Mouse (Mus musculus): ENCODE results near the gene Itga2.

Gene Itga2

GRCm38 (mm10) chr13:114931775-114932294 lies at the start of gene Itga2:
Itga2 (minus strand) TSS chr13:114932100.
- peak; percentile 25 for DNase-seq (ENCODE audit: low spot score)

GRCm38 (mm10) chr13:114980831-114981419 lies 49.0 kb upstream of the Itga2 start:
- no peak for DNase-seq (ENCODE audit: low spot score)

GRCm38 (mm10) chr13:114974484-114975042 lies 42.7 kb upstream of the Itga2 start:
- DNase-seq (ENCODE audit: low spot score) = no peak

DNA sequence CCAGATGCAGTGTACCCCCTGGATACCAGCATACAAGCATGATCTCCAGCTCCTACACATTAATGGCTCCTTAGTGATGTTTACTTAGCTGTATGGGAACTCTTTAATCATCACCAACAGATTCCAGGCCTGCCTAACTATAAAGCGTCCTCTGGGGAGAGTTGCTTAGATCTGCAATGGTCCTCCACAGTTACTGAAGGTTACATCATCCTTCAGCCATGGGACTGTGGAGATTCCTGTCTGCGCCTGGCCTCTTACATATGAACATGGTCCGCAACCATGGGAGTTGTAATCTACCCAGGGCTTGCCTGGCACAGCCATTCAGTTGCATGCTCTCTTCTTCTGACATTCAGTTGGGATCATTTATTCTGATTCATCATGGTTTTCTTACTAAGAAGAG lies 40.0 kb upstream of the Itga2 start:
- no peak for DNase-seq (ENCODE audit: low spot score)

GRCm38 (mm10) chr13:114964233-114964632 lies 32.3 kb upstream of the Itga2 start:
- peak; percentile 29 for DNase-seq (ENCODE audit: low spot score)

- no peak for DNase-seq (ENCODE audit: low spot score)
These were observed 22.6 kb upstream of the Itga2 start for GRCm38 (mm10) chr13:114954516-114954915.

DNA sequence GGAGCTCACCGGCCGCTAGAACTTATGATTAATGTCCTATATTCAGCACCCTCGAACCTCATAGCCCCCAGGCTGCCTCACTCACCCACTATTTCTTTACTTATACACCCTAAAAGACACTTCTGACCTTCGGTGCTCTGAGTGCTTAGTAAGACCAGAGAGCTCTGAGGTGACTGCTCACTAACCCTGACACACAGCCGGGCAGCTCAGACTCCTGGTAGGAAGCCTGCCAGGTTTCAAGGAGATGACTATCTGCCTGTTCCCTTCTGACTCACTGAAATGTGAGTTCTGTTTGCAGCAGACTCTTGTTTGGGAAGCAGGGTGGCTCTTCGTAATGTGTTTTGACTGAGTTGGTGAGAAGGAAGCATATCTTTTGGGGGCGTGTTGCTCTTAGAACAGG lies 1.6 kb upstream of the Itga2 start:
- DNase-seq (ENCODE audit: low spot score) = no peak

DNA sequence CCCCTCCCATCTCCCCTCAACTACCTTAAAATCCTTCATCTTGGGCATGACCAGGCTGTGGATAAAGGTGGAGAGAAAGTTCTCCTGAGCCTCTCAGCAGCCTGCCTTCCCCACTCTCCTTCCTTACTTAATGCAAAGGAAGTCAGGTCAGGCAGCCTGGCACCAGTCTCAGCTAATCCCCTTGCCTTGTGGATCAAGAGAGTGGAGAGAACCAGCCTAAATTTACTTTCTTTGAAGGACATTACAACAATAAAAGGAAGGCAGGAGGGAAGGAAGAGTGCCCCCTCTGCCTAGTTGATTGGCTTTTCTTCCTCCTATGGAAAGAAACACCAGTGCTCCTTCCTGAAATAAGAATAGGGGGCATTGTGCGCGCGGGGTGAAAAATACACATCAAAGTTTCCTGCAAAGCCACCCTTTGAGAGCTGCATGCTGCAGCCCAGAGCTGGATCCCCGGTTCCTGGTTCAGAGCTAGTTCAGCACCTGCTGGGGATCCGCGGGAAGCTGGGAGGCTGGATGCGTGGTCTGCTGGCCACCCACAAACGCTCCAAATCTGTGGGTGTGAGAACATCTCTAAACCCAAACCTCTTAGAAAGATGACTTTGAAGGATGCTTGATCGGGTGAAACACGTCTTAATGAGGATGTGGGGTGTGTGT lies 777 bp downstream of the Itga2 start:
- no peak for DNase-seq (ENCODE audit: low spot score)

GRCm38 (mm10) chr13:114924785-114925184 lies 7.1 kb downstream of the Itga2 start:
- DNase-seq (ENCODE audit: low spot score) = no peak

DNA sequence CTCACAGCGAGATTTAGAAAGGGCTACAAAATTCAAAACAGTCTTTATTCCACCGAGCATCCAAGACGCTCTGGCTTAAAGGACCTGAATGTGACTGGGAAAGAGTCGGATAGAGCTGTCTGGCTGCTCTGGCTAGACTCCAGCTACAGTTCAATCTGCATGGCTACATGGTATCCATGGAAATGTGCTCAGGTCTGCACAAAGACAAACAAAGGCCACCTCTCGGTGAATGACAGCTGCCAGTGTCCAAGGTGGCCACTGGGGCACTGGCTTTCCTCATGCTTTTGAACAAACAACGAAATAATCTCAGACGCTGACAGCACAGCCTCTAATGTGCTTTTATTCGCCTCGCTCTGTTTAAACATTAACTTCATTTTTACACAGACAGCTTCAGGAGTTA lies 8.6 kb downstream of the Itga2 start:
- DNase-seq (ENCODE audit: low spot score) = no peak

DNA sequence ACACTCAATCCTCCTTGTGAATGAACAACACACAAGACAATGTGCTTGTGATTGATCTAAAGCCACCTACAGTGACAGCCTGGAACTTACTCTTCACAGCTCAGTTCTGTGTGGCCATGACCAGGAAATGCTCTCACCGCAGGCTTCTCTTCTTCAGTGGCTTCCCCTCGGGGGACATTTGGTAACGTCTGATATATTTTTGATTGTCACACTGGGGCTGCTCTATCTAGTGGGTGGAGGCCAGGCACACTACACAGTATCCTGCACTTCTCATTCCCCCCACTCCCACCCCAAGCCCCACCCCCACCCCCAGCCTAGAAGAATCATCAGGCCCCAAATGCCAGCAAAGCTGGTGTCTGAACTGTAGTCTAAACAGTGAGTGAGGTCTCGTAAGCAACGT lies 16.1 kb downstream of the Itga2 start:
- DNase-seq (ENCODE audit: low spot score) = peak; percentile 5

- no peak for DNase-seq (ENCODE audit: low spot score)
These were observed 16.9 kb downstream of the Itga2 start for GRCm38 (mm10) chr13:114914963-114915362.

DNA sequence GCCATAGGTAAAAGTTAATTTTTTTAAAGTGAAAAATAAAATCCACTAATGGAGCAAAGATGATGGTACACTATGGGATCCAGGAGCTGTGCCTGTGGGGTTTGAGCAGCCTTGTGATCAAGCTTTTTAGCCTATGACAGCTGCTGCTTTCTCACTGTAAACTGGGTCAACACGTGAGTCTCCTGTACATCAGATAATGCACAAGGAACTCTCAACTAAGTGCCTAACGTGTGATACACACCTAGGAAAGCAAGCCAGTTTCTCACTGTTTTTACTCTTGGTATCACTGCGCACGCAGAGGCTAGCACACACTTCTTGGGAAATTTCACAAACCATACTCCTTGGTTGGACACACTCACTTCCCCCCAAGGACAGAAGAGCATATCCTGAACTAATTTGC lies 17.3 kb downstream of the Itga2 start:
- no peak for DNase-seq (ENCODE audit: low spot score)

DNA sequence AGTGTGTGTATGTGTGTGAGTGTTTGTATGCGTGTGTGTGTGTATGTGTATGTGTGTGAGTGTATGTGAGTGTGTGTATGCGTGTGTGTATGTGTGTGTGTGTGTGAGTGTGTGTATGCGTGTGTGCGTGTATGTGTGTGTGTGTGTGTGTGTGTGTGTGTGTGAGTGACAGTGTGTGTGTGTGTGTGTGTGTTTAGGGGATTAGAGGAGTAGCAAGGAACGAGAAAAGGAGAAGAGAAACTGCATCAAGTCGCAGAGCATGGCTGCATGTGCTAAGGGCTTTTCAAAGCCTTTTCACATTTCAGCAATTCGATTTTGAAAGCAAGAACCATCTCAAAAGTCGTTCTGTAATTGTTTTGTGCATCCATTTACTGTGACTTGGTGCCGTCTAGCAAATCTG lies 21.3 kb downstream of the Itga2 start:
- no peak for DNase-seq (ENCODE audit: low spot score)

- no peak for DNase-seq (ENCODE audit: low spot score)
These were observed 22.4 kb downstream of the Itga2 start for GRCm38 (mm10) chr13:114909514-114909913.

DNA sequence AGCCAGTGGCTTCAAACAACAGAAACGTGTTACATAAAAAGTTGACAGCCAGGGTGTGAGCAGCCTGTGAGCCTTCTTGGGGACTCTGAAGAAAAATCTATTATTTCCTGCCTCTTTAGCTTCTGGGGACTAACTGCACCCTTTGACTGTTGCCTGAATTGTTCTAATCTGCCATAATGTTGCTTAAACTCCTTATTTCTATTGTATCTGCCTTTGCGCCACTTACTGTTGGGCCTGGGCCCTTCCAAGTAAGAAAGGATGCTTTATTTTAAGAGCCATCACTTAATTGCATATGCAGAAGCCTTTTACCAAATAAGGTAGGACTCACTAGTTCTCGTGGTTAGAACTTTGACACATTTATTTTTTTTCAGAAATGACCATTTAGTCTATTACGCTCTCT lies 24.0 kb downstream of the Itga2 start:
- no peak for DNase-seq (ENCODE audit: low spot score)

DNA sequence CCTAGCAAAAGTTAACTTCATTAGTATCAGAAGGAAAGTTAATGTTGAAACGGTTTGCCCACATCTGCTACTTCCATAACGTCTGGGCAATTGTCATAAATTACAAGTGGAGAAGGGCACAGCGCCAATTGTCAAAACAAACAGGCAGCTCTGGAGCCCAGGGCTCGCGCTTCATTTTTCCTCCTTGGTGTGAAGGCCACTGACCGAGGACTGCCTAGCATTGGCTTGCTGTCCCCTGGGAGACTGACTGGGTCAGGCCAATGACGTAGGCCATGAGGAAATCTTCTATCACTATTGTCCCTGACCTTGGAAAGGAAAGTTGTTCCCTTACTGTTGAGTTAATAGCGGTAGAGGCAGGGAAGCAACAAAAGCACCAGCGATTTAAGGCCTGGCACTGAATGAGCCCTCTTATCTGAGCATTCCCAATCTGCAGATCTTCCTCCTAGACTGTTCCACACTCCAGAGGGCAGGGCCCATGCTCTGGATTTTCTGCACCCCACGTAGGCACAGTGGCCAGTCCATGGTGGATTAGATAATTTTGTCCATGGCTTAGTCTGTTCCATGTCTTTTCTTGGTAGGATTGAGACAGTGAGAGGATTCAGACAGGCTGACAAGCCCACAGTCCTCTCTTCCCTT lies 35.0 kb downstream of the Itga2 start:
- DNase-seq (ENCODE audit: low spot score) = no peak

- no peak for DNase-seq (ENCODE audit: low spot score)
These were observed 36.0 kb downstream of the Itga2 start for GRCm38 (mm10) chr13:114895896-114896295.

DNA sequence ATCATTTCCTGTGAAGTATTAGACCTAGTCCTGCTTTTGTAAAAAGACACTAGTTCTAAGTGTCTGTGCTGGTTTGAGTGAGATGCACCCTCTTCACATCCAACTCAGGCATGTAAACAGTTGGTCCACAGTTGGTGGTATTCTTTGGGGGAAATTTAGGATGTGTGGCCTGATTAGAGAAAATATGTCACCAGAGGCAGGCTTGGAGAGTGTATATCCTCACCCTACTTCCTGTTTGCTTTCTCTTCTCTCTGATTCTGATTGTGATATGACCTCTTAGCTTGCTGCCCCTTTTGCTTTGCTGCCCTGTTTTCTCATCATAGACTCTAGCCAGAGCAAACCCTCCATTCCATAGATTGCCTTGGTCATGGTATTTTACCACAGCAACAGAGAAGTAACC lies 37.2 kb downstream of the Itga2 start:
- no peak for DNase-seq (ENCODE audit: low spot score)

DNA sequence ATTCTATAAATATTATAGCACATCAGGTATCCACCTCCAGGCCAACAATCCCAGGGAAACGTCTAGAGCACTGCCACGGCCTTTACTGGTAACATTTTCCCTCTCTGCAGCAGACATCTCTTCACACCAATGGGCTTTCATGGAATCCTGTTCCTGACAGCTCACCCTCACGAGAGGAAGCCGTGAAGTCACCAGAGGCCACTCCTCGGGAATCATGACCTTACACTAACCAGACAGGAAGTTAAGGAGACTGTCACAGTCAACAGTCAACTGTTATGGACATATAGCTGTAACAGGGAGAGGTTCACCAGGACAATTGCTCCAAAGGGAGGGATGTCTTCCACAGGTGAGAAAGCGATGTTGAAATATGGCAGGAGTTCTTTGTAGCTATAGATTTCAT lies 40.2 kb downstream of the Itga2 start:
- no peak for DNase-seq (ENCODE audit: low spot score)

GRCm38 (mm10) chr13:114887695-114888094 lies 44.2 kb downstream of the Itga2 start:
- no peak for DNase-seq (ENCODE audit: low spot score)

DNA sequence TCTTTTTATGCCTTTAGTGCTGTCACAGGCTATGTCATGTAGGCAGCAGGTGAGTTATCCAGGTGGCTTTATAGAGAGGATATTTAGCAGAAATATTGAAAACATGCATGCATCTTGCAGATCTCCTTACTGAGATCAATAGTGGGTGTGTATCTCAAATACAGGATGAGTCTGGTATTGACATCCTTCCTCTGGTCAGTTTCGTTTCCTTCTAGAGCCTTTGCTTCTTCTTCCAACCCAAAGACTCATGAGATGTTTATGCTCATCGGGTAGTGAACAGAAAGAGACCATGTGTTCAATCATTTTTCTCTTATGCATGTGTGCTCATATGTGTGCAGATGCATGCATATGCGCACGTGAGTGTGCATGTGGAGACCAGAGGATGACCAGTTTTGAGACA lies 44.6 kb downstream of the Itga2 start:
- DNase-seq (ENCODE audit: low spot score) = no peak

DNA sequence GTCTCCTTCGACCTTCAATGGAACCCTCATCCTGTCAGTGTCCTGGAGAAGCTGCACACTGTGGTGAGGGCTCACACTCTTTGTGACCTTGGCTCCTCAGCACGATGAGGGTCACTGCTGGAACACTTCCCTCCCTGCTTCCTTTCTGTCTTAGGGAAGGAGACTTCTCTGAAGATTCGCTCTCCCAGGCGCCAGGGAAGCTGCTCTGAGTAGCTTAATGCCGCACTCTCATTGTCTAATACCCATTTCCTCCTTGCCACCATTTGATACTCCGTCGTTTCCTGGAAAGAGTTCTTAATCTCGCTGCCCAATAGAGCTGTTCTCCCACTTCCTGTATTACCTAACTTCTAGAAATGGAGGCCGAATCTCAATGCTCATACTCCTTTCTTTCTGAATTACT lies 46.7 kb downstream of the Itga2 start:
- no peak for DNase-seq (ENCODE audit: low spot score)

Measured in spleen, adult 12 weeks (tissue).